Mouse (Mus musculus): Measurements from ENCODE around the gene Fbxl8. TPM values are rescaled to one million over a fixed set of nuclear protein-coding genes. Genes with fewer than 3 reads are reported as not detected.

The Fbxl8 gene
- polyA plus RNA-seq, 1 experiment from 2014 or later = 0.61 TPM

- Histone ChIP-seq H3K36me3 (peaks cover 45% of the 10 kb centered on the region), H3K4me3 (replicated peaks) (peak overlapping the region; percentile 88), H3K9ac (replicated peaks) (peak overlapping the region; percentile 90), H3K4me2 (replicated peaks) (peak overlapping the region; percentile 99), H3K27ac (no peak overlapping the region), H3K4me1 (replicated peaks) (peaks cover 23% of the 10 kb centered on the region), H3K9me3 (no peaks in the 10 kb centered on the region), H3K27me3 (peaks cover 4% of the 10 kb centered on the region; the same call in 1 of the 2 replicates)
- 63% methylated on average over 18 of the region's 18 CpGs for WGBS
- ATAC-seq = no peak
Observed at GRCm38 (mm10) chr8:105298351-105299252, 34.2 kb downstream of the Fbxl8 start.

GRCm38 (mm10) chr8:105299962-105300361 is 35.5 kb downstream of the Fbxl8 start:
- Histone ChIP-seq H3K4me3 (replicated peaks) (no peak overlapping the region), H3K4me1 (replicated peaks) (peaks cover 31% of the 10 kb centered on the region), H3K9me3 (no peaks in the 10 kb centered on the region), H3K36me3 (peaks cover 59% of the 10 kb centered on the region), H3K9ac (replicated peaks) (no peak overlapping the region), H3K27me3 (no peaks in the 10 kb centered on the region; the same call in 1 of the 2 replicates), H3K27ac (no peak overlapping the region), H3K4me2 (replicated peaks) (no peak overlapping the region)
- WGBS = 98% methylated on average over 8 of the region's 8 CpGs
- ATAC-seq = no peak

GRCm38 (mm10) chr8:105303396-105303795 is 38.9 kb downstream of the Fbxl8 start:
- Histone ChIP-seq H3K27ac (no peak overlapping the region), H3K9ac (replicated peaks) (no peak overlapping the region), H3K9me3 (no peaks in the 10 kb centered on the region), H3K4me3 (replicated peaks) (no peak overlapping the region), H3K4me1 (replicated peaks) (peaks cover 33% of the 10 kb centered on the region), H3K4me2 (replicated peaks) (no peak overlapping the region), H3K36me3 (peaks cover 80% of the 10 kb centered on the region), H3K27me3 (no peaks in the 10 kb centered on the region)
- ATAC-seq = no peak
- WGBS = 88% methylated on average over 8 of the region's 8 CpGs

- 91% methylated on average over 9 of the region's 9 CpGs for WGBS
- H3K4me1 ChIP-seq (replicated peaks) = peaks cover 28% of the 10 kb centered on the region
- no peak overlapping the region for H3K4me2 ChIP-seq (replicated peaks)
- no peak overlapping the region for H3K4me3 ChIP-seq (replicated peaks)
- H3K9ac ChIP-seq (replicated peaks) = no peak overlapping the region
- no peak for ATAC-seq
- H3K27ac ChIP-seq = no peak overlapping the region
- no peaks in the 10 kb centered on the region for H3K9me3 ChIP-seq
- peaks cover 83% of the 10 kb centered on the region for H3K36me3 ChIP-seq
- no peaks in the 10 kb centered on the region for H3K27me3 ChIP-seq
Observed at GRCm38 (mm10) chr8:105303874-105304273, 39.4 kb downstream of the Fbxl8 start.

GRCm38 (mm10) chr8:105304325-105305210 is 40.1 kb downstream of the Fbxl8 start:
- Histone ChIP-seq H3K9ac (replicated peaks) (no peak overlapping the region), H3K36me3 (peaks cover 86% of the 10 kb centered on the region), H3K4me2 (replicated peaks) (no peak overlapping the region), H3K4me1 (replicated peaks) (peaks cover 21% of the 10 kb centered on the region), H3K27ac (no peak overlapping the region; the same call in 1 of the 2 replicates), H3K9me3 (no peaks in the 10 kb centered on the region), H3K4me3 (replicated peaks) (no peak overlapping the region), H3K27me3 (no peaks in the 10 kb centered on the region)
- ATAC-seq = peak; percentile 12; the same call in 1 of the 2 replicates
- 75% methylated on average over 9 of the region's 9 CpGs for WGBS

GRCm38 (mm10) chr8:105305211-105306145 is 41.0 kb downstream of the Fbxl8 start, which contains the start of gene Elmo3:
Gene Elmo3 (plus strand): TSS chr8:105305601.
- no peak within 1 kb of the TSS for H3K4me3 ChIP-seq (replicated peaks)
- H3K27ac ChIP-seq = no peak within 1 kb of the TSS; the same call in 1 of the 2 replicates
- 11% methylated on average over 30 of the region's 30 CpGs for WGBS
- ATAC-seq = peak; percentile 59
- peaks cover 85% of the 10 kb centered on the region for H3K36me3 ChIP-seq
- peaks cover 21% of the 10 kb centered on the region for H3K4me1 ChIP-seq (replicated peaks)
- H3K4me2 ChIP-seq (replicated peaks) = peak within 1 kb of the TSS; percentile 45
- peak within 1 kb of the TSS; percentile 54 for H3K9ac ChIP-seq (replicated peaks)
- H3K9me3 ChIP-seq = no peaks in the 10 kb centered on the region
- no peaks in the 10 kb centered on the region for H3K27me3 ChIP-seq

- Histone ChIP-seq H3K9ac (replicated peaks) (peak overlapping the region; percentile 54; the same call in 1 of the 2 replicates), H3K4me1 (replicated peaks) (peaks cover 21% of the 10 kb centered on the region), H3K9me3 (no peaks in the 10 kb centered on the region), H3K4me3 (replicated peaks) (no peak overlapping the region), H3K27ac (no peak overlapping the region), H3K27me3 (no peaks in the 10 kb centered on the region), H3K36me3 (peaks cover 82% of the 10 kb centered on the region), H3K4me2 (replicated peaks) (peak overlapping the region; percentile 45)
- peak; percentile 4 for ATAC-seq
- WGBS = 66% methylated on average over 5 of the region's 5 CpGs
Observed at GRCm38 (mm10) chr8:105306146-105306691, 41.8 kb downstream of the Fbxl8 start.

GRCm38 (mm10) chr8:105307670-105308069 is 43.2 kb downstream of the Fbxl8 start:
- H3K4me1 ChIP-seq (replicated peaks) = peaks cover 21% of the 10 kb centered on the region
- no peak for ATAC-seq
- no peaks in the 10 kb centered on the region for H3K9me3 ChIP-seq
- H3K36me3 ChIP-seq = peaks cover 83% of the 10 kb centered on the region
- H3K27me3 ChIP-seq = no peaks in the 10 kb centered on the region
- WGBS = 94% methylated on average over 13 of the region's 13 CpGs
- no peak overlapping the region for H3K9ac ChIP-seq (replicated peaks)
- H3K4me2 ChIP-seq (replicated peaks) = no peak overlapping the region
- H3K4me3 ChIP-seq (replicated peaks) = no peak overlapping the region
- H3K27ac ChIP-seq = no peak overlapping the region

- Histone ChIP-seq H3K27me3 (no peaks in the 10 kb centered on the region), H3K4me2 (replicated peaks) (no peak overlapping the region), H3K4me1 (replicated peaks) (peaks cover 21% of the 10 kb centered on the region), H3K4me3 (replicated peaks) (no peak overlapping the region), H3K27ac (no peak overlapping the region), H3K9ac (replicated peaks) (no peak overlapping the region), H3K9me3 (no peaks in the 10 kb centered on the region), H3K36me3 (peaks cover 83% of the 10 kb centered on the region)
- WGBS = 93% methylated on average over 10 of the region's 10 CpGs
- ATAC-seq = no peak
Observed at GRCm38 (mm10) chr8:105308428-105308827, 44.0 kb downstream of the Fbxl8 start.

GRCm38 (mm10) chr8:105309142-105309847 is 44.8 kb downstream of the Fbxl8 start:
- Histone ChIP-seq H3K9me3 (no peaks in the 10 kb centered on the region), H3K4me3 (replicated peaks) (no peak overlapping the region), H3K27ac (no peak overlapping the region), H3K36me3 (peaks cover 83% of the 10 kb centered on the region), H3K27me3 (no peaks in the 10 kb centered on the region), H3K4me2 (replicated peaks) (no peak overlapping the region), H3K9ac (replicated peaks) (no peak overlapping the region), H3K4me1 (replicated peaks) (peaks cover 20% of the 10 kb centered on the region)
- ATAC-seq = no peak
- 83% methylated on average over 15 of the region's 15 CpGs for WGBS

Measured in midbrain, embryonic 13.5 days (tissue).